9 mouse cellular contexts compared by ENCODE assay signal in genomic region chr3:64587618-64588017, GRCm38 (mm10). TPM values are rescaled to one million over a fixed set of nuclear protein-coding genes. Genes with fewer than 3 reads are reported as not detected.
DNase-seq lines count a peak whose midpoint lies in the region; ATAC-seq and TF ChIP-seq lines count a peak whose summit lies in the region.
"Had no signal": no experiment of that assay in that cellular context is flagged by ENCODE, and none has a peak within 500 bp of the region (broad histone marks: within the 10 kb centered on the region; RNA-seq: fewer than 3 reads in every experiment).

No protein-coding gene starts in this region.

- no peak overlapping the region for H3K4me2 ChIP-seq in forebrain, embryonic 11.5 days (ENCODE audit: low read depth, low read length, severe bottlenecking)
- H3K4me2 ChIP-seq in forebrain, embryonic 13.5 days: no peak overlapping the region
- no peak overlapping the region for H3K4me2 ChIP-seq in liver, embryonic 12.5 days
- no peak overlapping the region for H3K4me2 ChIP-seq in neural tube, embryonic 11.5 days (ENCODE audit: low read depth)

- H3K9me3 ChIP-seq in forebrain, embryonic 11.5 days (ENCODE audit: control insufficient read depth, low read length): no peaks in the 10 kb centered on the region; the same call in 1 of the 2 replicates
- no peaks in the 10 kb centered on the region; the same call in 1 of the 2 replicates for H3K9me3 ChIP-seq in forebrain, embryonic 13.5 days (replicated peaks)
- H3K9me3 ChIP-seq in liver, embryonic 12.5 days (replicated peaks): 0 out of 2 replicates have a peak, but pooled peaks cover 4% of the 10 kb centered on the region
- 0 out of 2 replicates have a peak, but pooled peaks cover 2% of the 10 kb centered on the region for H3K9me3 ChIP-seq in neural tube, embryonic 11.5 days (ENCODE audit: control insufficient read depth, low read length)

- no peak for TF ChIP-seq POLR2A in liver, adult 2 months (IDR thresholded peaks at IDR 0.05; ENCODE audit: extremely low read depth, insufficient read depth, low read length)

- ATAC-seq in forebrain, embryonic 11.5 days (replicated peaks; ENCODE audit: low FRiP score): no peak
- ATAC-seq in forebrain, embryonic 13.5 days: no peak
- ATAC-seq in liver, embryonic 12.5 days: no peak
- no peak for ATAC-seq in neural tube, embryonic 11.5 days (ENCODE audit: insufficient read depth, low FRiP score, low TSS enrichment)

- WGBS in forebrain, embryonic 11.5 days: 73% methylated on average over 9 of the region's 9 CpGs
- WGBS in forebrain, embryonic 13.5 days: 66% methylated on average over 9 of the region's 9 CpGs
- 69% methylated on average over 9 of the region's 9 CpGs for WGBS in liver, adult 2 months
- WGBS in liver, embryonic 12.5 days (ENCODE audit: insufficient replicate concordance): 53% methylated on average over 9 of the region's 9 CpGs
- 79% methylated on average over 9 of the region's 9 CpGs for WGBS in neural tube, embryonic 11.5 days

- no peak overlapping the region for H3K27ac ChIP-seq in forebrain, embryonic 11.5 days (ENCODE audit: low read depth, low read length)
- H3K27ac ChIP-seq in forebrain, embryonic 13.5 days: no peak overlapping the region
- no peak overlapping the region for H3K27ac ChIP-seq in liver, adult 2 months (replicated peaks; ENCODE audit: insufficient read depth, low read depth, low read length)
- no peak overlapping the region for H3K27ac ChIP-seq in liver, embryonic 12.5 days
- H3K27ac ChIP-seq in neural tube, embryonic 11.5 days (ENCODE audit: low read depth, low read length): no peak overlapping the region

- no peaks in the 10 kb centered on the region for H3K4me1 ChIP-seq in forebrain, embryonic 11.5 days (replicated peaks; ENCODE audit: control insufficient read depth, insufficient read depth, low read length)
- H3K4me1 ChIP-seq in forebrain, embryonic 13.5 days: no peaks in the 10 kb centered on the region
- H3K4me1 ChIP-seq in liver, adult 2 months (ENCODE audit: control insufficient read depth, insufficient read depth, low read length): no peaks in the 10 kb centered on the region
- no peaks in the 10 kb centered on the region for H3K4me1 ChIP-seq in liver, embryonic 12.5 days
- H3K4me1 ChIP-seq in neural tube, embryonic 11.5 days (ENCODE audit: control insufficient read depth, insufficient read depth, low read length): no peaks in the 10 kb centered on the region

- DNase-seq in forebrain, embryonic 11.5 days (ENCODE audit: low spot score): peak; percentile 54
- peak; percentile 25 for DNase-seq in liver, adult 2 months (ENCODE audit: extremely low read depth, low read depth, low spot score)
- peak; percentile 3 to 11 for DNase-seq in cerebellum, postnatal 36 days
- peak; percentile 17 for DNase-seq in neural tube, embryonic 11.5 days (ENCODE audit: low spot score)
- DNase-seq in Muller cell, postnatal 12 days (ENCODE audit: inconsistent ontology term): no peak
- DNase-seq in left cerebral cortex, adult 9 months (ENCODE audit: low spot score in 2 of 2): no peak

- H3K9ac ChIP-seq in forebrain, embryonic 11.5 days (ENCODE audit: low read length): no peak overlapping the region
- H3K9ac ChIP-seq in forebrain, embryonic 13.5 days: no peak overlapping the region
- H3K9ac ChIP-seq in liver, adult 2 months (ENCODE audit: low read depth, low read length): no peak overlapping the region
- no peak overlapping the region for H3K9ac ChIP-seq in liver, embryonic 12.5 days
- no peak overlapping the region for H3K9ac ChIP-seq in neural tube, embryonic 11.5 days (ENCODE audit: low read length)

- H3K27me3 ChIP-seq in forebrain, embryonic 11.5 days (ENCODE audit: control insufficient read depth, insufficient read depth, low read length): no peaks in the 10 kb centered on the region
- no peaks in the 10 kb centered on the region for H3K27me3 ChIP-seq in forebrain, embryonic 13.5 days
- no peaks in the 10 kb centered on the region for H3K27me3 ChIP-seq in liver, adult 2 months (ENCODE audit: control insufficient read depth, insufficient read depth, low read length)
- H3K27me3 ChIP-seq in liver, embryonic 12.5 days (replicated peaks): no peaks in the 10 kb centered on the region
- H3K27me3 ChIP-seq in neural tube, embryonic 11.5 days (ENCODE audit: control insufficient read depth, insufficient read depth, low read length): no peaks in the 10 kb centered on the region

- H3K79me2 ChIP-seq in liver, adult 2 months (ENCODE audit: control insufficient read depth, insufficient read depth, low read length): no peaks in the 10 kb centered on the region

- no peaks in the 10 kb centered on the region for H3K36me3 ChIP-seq in forebrain, embryonic 11.5 days (ENCODE audit: control insufficient read depth, insufficient read depth, low read length)
- no peaks in the 10 kb centered on the region for H3K36me3 ChIP-seq in forebrain, embryonic 13.5 days (ENCODE audit: poor library complexity, severe bottlenecking)
- H3K36me3 ChIP-seq in liver, adult 2 months (ENCODE audit: control insufficient read depth, insufficient read depth, low read length): no peaks in the 10 kb centered on the region
- H3K36me3 ChIP-seq in liver, embryonic 12.5 days: no peaks in the 10 kb centered on the region
- H3K36me3 ChIP-seq in neural tube, embryonic 11.5 days (ENCODE audit: control insufficient read depth, insufficient read depth, low read length): no peaks in the 10 kb centered on the region

- no peak overlapping the region for H3K4me3 ChIP-seq in forebrain, embryonic 11.5 days (ENCODE audit: low read depth, low read length)
- H3K4me3 ChIP-seq in forebrain, embryonic 13.5 days: no peak overlapping the region
- no peak overlapping the region for H3K4me3 ChIP-seq in liver, adult 2 months (ENCODE audit: insufficient read depth, low read depth, low read length)
- H3K4me3 ChIP-seq in liver, embryonic 12.5 days: no peak overlapping the region
- H3K4me3 ChIP-seq in neural tube, embryonic 11.5 days (ENCODE audit: low read depth, low read length): no peak overlapping the region

- peak; percentile 27 for TF ChIP-seq CTCF in liver, adult 2 months (IDR thresholded peaks at IDR 0.05; ENCODE audit: low read depth, low read length)

RNA-seq across cellular contexts. Expression of gene Vmn2r6, which starts 22.0 kb away (rescaled TPM):
- polyA plus RNA-seq in forebrain, embryonic 11.5 days (2014; fragmentation: Nextera tagmentation; extraction: Ambion mirVana): not detected in 2 replicates
- not detected in 2 replicates for polyA plus RNA-seq in forebrain, embryonic 13.5 days (2015; fragmentation: Nextera tagmentation; extraction: Ambion mirVana)
- not detected in 2 replicates for total RNA-seq in liver, adult 2 months (2014; rRNA removed)
- polyA plus RNA-seq in liver, adult 2 months (2012; rRNA removed): not detected in 2 replicates
- not detected in 2 replicates for polyA plus RNA-seq in liver, embryonic 12.5 days (2016; fragmentation: Nextera tagmentation; extraction: Ambion mirVana)
- not detected in 2 replicates for polyA plus RNA-seq in neural tube, embryonic 11.5 days (2014; fragmentation: Nextera tagmentation; extraction: Ambion mirVana)
- total RNA-seq: neutrophil, adult 5-6 weeks had no signal

Comparison
In these comparisons a context has a peak if more than half of its experiments do, and no peak if none do; other contexts are left out.
1. DNase-seq: peak in forebrain, embryonic 11.5 days (single experiment), liver, adult 2 months (single experiment), cerebellum, postnatal 36 days (2 of 2) and neural tube, embryonic 11.5 days (single experiment); none in Muller cell, postnatal 12 days (single experiment) and left cerebral cortex, adult 9 months (0 of 2).